Mouse (Mus musculus): Measurements from ENCODE around the gene Shroom1.
A peak's percentile ranks its signal among the peaks of the same experiment; 100 is the strongest.

The Shroom1 gene

GRCm38 (mm10) chr11:53479171-53479782, 22.3 kb downstream of the Shroom1 start:
- DNase-seq (ENCODE audit: low spot score in 2 of 2) = peak in 1 of 2 experiments; percentile 38

GRCm38 (mm10) chr11:53479783-53480301, 22.8 kb downstream of the Shroom1 start, which contains the start of the genes Gm9945 and Sowaha:
Gene Gm9945 (plus strand): TSS chr11:53480166.
Gene Sowaha (minus strand): TSS chr11:53480274.
- DNase-seq (ENCODE audit: low spot score in 2 of 2) = peak; percentile 70 to 72

- DNase-seq (ENCODE audit: low spot score in 2 of 2) = no peak
Observed at GRCm38 (mm10) chr11:53481088-53481730, 24.2 kb downstream of the Shroom1 start.

DNA sequence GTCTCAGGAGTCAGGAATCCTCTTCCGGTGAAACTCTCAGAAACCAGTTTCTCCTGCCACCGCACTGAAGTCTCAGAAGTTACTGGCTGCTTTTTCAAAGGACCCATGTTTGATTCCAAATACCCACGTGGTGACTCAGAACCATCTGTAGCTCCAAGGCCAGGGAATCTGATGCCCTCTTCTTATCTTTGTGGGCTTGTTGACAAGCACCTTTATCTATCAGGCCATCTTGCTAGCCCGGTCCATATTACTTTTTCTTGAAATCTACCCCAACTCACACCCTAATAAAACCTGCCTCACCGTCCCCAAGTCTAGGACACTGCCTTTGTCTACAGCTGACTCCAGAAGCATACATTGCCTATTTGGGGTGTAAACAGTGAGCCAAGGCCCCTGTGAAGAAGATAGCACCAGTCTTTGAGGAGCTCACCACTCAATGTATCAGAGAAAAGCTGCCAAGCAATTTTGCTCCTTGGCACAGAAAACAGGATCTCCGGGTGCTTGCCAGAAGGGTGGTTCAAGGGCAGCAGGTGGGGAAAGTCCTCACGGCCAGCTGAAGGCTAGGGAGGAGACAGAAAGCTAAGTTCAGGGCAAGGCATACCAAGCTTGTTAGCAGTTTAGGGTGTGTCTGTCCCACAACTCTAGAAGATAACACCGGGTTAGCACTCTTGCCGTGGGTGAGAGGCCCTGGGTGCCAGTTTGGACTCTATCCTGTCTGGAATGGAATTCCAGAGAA, 26.3 kb downstream of the Shroom1 start:
- no peak for DNase-seq (ENCODE audit: low spot score in 2 of 2)

DNA sequence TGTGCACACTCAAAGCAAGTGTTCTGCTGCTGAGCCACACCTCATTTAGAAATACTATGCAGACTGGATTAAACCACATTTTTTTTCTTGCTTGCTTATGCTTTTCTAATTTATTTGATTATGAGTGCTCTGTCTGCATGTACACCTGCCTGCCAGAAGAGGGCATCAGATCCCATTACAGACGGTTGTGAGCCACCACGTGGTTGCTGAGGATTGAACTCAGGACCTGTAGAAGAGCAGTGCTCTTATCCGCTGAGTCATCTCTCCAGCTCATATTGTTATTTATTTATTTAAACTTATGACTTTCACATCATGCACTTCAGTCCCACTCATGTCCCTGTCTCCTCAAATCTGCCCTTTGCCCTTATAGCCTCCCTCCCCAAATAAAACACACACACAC, 28.7 kb downstream of the Shroom1 start:
- no peak for DNase-seq (ENCODE audit: low spot score in 2 of 2)

DNA sequence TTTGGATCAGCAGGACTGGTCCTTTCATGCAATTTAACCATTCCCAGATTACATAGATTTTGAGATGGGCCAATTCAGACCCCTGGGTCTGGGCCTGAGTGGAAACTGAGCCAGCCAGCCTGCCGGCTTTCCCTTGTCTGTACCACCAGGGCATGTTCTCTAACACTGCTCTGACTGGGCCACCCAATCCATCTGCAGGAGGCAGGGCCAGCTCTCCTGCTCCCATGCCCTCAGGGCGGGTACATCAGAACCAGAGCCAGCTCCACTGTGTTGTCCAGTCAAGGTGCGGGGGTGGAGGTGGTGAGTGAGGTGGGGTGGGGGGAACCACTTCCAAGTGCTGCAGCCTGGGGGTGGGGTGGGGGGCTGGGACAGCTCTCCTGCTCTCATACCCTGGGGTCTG, 29.3 kb downstream of the Shroom1 start:
- no peak for DNase-seq (ENCODE audit: low spot score in 2 of 2)

- DNase-seq (ENCODE audit: low spot score in 2 of 2) = no peak
Observed at GRCm38 (mm10) chr11:53486822-53487594, 30.0 kb downstream of the Shroom1 start.

- DNase-seq (ENCODE audit: low spot score in 2 of 2) = no peak
Observed at GRCm38 (mm10) chr11:53489007-53489406, 32.0 kb downstream of the Shroom1 start.

DNA sequence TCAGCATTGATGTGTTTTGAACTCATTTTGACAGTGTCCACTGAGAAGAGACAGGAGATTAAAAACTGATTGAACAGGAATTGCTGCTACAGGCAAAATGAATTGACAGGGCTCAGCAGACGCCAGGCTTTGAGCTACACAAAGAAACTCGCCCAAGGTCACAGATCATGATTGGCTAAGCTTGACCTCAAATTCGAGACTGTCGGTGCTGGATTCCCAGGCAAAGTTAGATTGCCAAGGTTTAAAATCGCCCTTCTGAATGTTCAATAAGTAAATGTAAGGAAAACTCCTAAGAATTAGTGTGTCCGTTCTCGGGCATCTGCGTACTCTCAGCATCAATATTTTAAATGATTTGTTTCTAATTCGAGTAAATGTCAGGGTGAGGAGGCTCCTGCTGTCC, 32.4 kb downstream of the Shroom1 start:
- no peak for DNase-seq (ENCODE audit: low spot score in 2 of 2)

GRCm38 (mm10) chr11:53491954-53492401, 35.0 kb downstream of the Shroom1 start:
- no peak for DNase-seq (ENCODE audit: low spot score in 2 of 2)

DNA sequence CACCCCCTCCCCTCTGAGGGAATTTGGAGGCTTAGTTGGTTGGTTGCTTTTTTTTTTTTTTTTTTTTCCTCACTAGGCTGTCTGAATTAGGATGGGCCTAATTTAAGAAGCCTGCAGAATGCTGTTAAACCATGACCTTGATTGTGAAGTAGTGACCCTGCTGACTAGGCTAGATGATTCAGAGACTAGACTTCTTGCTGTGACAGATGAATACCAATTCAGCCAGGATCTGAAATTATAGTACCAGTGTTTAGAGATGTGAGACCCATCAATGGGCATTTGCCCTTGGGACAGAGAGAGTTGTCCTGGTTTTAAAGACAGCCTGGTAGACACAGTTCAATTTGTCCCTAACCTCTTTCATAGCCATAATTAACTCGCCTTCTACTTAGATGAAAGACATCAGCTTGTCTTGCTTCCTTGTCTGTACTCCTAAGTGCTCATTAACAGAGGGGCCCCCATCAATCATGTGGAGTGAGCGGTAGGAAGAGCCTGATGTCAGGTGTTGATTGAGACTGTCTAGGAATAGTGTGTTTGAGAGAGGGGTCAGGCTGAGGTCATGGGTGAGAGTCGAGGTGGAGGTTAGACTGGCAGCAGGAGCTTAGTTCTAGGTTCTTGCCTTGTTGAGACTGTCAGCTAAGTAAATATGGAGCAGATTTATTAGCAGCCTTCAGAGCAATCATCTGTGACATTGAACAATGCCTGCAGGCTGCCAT, 36.4 kb downstream of the Shroom1 start:
- no peak for DNase-seq (ENCODE audit: low spot score in 2 of 2)

DNA sequence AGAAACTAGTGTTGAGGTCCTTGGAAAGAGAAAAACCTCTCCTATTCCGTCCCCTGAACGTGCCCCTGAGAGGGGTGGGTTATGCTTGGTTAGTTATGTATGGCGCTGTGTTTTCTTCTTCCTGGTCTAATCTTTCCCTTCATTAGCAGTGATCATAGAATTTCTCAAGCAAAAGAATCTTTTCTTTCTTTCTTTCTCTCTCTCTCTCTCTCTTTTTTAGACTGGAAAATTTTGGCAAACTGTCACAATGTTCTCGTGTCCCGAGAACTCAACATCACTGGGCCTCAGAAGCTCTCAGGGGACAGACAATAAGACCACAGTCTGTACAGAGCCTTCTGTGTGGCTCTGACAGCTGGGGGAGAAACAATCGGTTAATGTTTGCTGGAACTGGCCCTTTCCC, 38.4 kb downstream of the Shroom1 start:
- DNase-seq (ENCODE audit: low spot score in 2 of 2) = no peak

GRCm38 (mm10) chr11:53496946-53497345, 39.9 kb downstream of the Shroom1 start:
- DNase-seq (ENCODE audit: low spot score in 2 of 2) = peak; percentile 54 to 76

DNA sequence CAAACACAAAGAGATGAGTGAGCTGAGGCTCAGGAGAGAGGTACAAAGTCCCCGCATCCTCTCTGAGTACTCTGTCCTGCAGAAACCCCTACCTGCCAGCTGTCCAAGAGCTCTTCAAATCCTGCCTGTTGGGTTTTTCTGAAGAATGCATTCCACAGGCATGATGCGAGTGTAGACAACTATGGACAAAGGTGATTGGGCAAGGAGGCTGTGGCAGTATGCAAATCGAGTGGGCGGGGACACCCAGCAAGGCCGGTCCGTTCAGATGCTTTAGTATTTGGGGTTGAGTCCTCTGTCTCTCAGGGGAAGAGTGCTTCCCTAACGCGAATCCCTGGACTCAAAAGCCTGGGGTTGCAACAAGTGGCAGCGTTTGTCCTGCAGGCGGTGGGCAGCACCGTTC, 43.6 kb downstream of the Shroom1 start:
- no peak for DNase-seq (ENCODE audit: low spot score in 2 of 2)

DNA sequence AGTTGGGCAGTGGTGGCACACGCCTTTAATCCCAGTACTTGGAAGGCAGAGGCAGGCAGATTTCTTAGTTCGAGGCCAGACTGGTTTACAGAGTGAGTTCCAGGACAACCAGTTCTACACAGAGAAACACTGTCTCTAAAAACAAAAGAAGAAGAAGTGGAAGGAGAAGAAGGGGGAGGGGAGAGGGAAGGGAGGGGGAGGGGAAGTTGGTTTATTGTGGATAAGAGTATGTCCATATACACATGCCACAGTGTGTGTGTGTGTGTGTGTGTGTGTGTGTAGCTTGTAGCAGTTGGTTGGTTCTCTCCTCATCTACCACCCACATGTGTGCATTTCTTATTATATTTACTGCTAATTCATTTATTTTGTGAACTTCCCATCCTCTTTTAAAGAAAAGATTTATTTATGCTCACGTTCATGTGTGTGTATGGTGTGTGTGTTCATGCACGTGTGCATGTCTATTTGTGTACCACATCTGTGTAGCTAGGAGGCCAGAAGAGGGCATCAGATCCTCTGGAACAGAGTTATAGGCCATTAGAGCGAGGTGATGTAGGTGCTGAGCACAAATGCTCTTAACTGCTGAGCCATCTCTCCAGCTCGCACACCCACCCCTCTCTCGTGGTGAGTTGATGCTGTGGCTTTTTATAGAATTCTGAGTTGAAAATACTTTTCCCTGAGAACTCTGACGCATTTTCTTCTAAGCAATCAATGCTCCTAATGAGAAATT, 45.2 kb downstream of the Shroom1 start:
- peak in 1 of 2 experiments; percentile 68 for DNase-seq (ENCODE audit: low spot score in 2 of 2)

DNA sequence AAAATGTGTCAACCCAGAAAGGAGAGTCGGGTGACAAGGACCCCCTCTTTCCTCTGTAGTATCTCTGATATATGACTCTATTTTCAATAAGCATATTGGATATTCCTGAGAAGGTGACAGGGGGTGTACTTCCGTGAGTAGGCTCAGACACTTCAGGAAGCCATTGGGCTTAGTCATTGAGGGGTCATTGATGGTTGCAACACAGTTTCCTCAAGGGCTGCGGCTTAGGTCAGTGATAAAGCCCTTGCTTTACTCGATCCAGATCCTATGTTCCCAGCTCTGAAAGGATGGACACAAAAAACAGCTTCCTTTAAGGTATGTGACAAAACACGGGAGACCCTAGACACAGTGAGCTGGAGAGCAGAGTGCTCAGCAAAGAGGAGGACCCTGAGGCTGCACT, 46.7 kb downstream of the Shroom1 start:
- DNase-seq (ENCODE audit: low spot score in 2 of 2) = no peak

GRCm38 (mm10) chr11:53504376-53504775, 47.4 kb downstream of the Shroom1 start:
- no peak for DNase-seq (ENCODE audit: low spot score in 2 of 2)

GRCm38 (mm10) chr11:53505026-53505663, 48.1 kb downstream of the Shroom1 start:
- no peak for DNase-seq (ENCODE audit: low spot score in 2 of 2)

DNA sequence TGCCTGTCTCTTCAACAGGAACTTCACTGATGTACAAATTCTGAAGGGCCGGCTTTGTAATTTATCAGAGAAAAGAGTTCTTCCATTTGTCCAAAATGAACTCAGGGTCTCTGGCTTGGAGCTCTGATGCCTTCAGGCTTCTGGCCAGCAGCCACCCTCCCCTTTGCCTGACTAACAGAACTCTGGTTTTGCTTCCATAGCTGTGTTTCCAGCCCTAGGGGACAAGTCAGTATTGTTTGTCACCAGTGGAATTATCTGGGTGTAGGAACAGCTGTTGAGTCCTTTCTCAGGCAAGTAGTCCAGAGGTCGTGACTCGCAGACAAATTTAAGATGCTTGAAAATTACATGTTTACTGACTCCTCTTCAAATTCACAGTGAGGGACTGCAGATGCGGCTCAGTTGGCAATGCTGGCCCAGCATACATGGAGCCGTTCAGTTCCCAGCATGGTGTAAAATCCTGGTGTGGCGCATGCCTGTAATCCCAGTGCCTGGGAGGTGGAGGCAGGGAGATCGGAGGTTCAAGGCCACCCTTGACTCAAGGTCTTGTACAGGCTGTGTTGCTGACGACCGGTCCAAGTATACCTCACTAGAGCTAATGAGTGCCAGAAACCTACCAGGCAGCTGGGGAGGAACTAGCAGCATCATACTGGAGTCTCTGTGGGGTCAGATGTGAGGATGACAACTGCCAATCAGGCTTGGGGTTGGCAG, 50.2 kb downstream of the Shroom1 start:
- DNase-seq (ENCODE audit: low spot score in 2 of 2) = no peak
